Mouse (Mus musculus) bone marrow macrophage, adult 2 months (primary cell): ENCODE data around the gene Taf5.

Experiments
- CTCF ChIP-seq: IDR thresholded peaks from 2 replicates; pipeline ENCODE4 v1.5.1; 2012; ENCODE audit warnings: low read depth, mild to moderate bottlenecking, low read length, moderate library complexity
- POLR2A ChIP-seq: IDR thresholded peaks from 2 replicates; pipeline ENCODE4 v1.6.1; 2012; ENCODE audit warnings: mild to moderate bottlenecking, low read depth, low read length, borderline replicate concordance

GRCm38 (mm10) chr19:47128164-47128563, 60.6 kb downstream of the Taf5 start:
- TF ChIP-seq CTCF = no peak
- TF ChIP-seq POLR2A = no peak
